Mouse (Mus musculus): ENCODE measurements around the gene Olfr531.

DNA sequence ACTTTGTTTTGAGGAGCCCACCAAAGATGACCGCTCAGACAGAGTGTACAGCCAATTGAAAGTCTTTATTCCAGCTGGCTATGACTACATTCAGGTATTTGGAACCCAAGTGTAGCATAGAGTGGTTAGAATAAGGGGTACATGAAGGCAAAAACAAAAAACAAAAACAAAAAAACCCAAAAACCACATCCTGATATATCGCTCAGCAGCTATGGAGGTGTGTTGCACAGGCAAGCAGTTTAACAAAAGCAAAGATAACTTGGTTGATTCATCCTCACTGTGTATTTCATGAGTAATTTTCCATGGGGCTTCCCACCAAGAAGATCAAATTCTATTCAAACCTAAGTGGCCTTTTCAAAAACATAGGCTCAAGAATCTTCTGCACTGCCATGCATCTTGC, 25.8 kb downstream of the Olfr531 start:
- no peak for TF ChIP-seq CTCF (IDR thresholded peaks at IDR 0.05; ENCODE audit: control insufficient read depth, insufficient read depth, insufficient replicate concordance, low read depth, low read length)
- TF ChIP-seq POLR2A (IDR thresholded peaks at IDR 0.05; ENCODE audit: control insufficient read depth, low read depth, low read length): no peak
